Mouse (Mus musculus) heart, embryonic 11.5 days (tissue): ENCODE results near the gene Gabra6. TPM values are rescaled to one million over a fixed set of nuclear protein-coding genes. Genes with fewer than 3 reads are reported as not detected.

ENCODE experiments used
- ATAC-seq: fragments of 200-750 bp; cut with Nextera tagmentation; replicated peaks from 2 replicates; pipeline ENCODE4 v1.8.0; 2017; ENCODE audit warnings: moderate library complexity; ENCODE audit not compliant: insufficient number of reproducible peaks, low FRiP score, low TSS enrichment
- H3K27ac ChIP-seq: fragments of 300-500 bp; sonication (generic); 2 replicates; pipeline ENCODE4 v1.5.1; 2014; ENCODE audit warnings: mild to moderate bottlenecking, low read depth, low read length
- H3K27me3 ChIP-seq: fragments of 300-500 bp; sonication (generic); 2 replicates; pipeline ENCODE4 v1.6.1; 2014; ENCODE audit warnings: mild to moderate bottlenecking, low read length, mixed read lengths; ENCODE audit not compliant: control insufficient read depth, insufficient read depth
- H3K36me3 ChIP-seq: fragments of 300-500 bp; sonication (generic); 2 replicates; pipeline ENCODE4 v1.6.1; 2014; ENCODE audit warnings: mild to moderate bottlenecking, low read length, moderate library complexity, mixed read lengths; ENCODE audit not compliant: control insufficient read depth, insufficient read depth
- H3K4me1 ChIP-seq: fragments of 300-500 bp; sonication (generic); 2 replicates; pipeline ENCODE4 v1.6.1; 2014; ENCODE audit warnings: low read length; ENCODE audit not compliant: control insufficient read depth, insufficient read depth
- H3K4me2 ChIP-seq: fragments of 300-500 bp; sonication (generic); 2 replicates; pipeline ENCODE4 v1.6.1; 2014; ENCODE audit warnings: mild to moderate bottlenecking, moderate library complexity
- H3K4me3 ChIP-seq: fragments of 300-500 bp; sonication (generic); 2 replicates; pipeline ENCODE4 v1.5.1; 2014; ENCODE audit warnings: low read depth, low read length
- H3K9ac ChIP-seq: fragments of 300-500 bp; sonication (generic); 2 replicates; pipeline ENCODE4 v1.6.1; 2014; ENCODE audit warnings: mild to moderate bottlenecking, low read depth, low read length, moderate library complexity
- H3K9me3 ChIP-seq: fragments of 300-500 bp; sonication (generic); replicated peaks from 2 replicates; pipeline ENCODE4 v1.6.1; 2016; ENCODE audit warnings: low read length; ENCODE audit not compliant: control insufficient read depth
- WGBS: fragments of 180-500 bp; shearing (Covaris S2); extraction: QIAGEN DNeasy Blood & Tissue Kit; methylation state at CpG from one replicate; pipeline ENCODE4 v1.1.7; 2014; ENCODE audit not compliant: insufficient replicate concordance; 5-methylcytosine and 5-hydroxymethylcytosine counted together
- polyA plus RNA-seq: library from polyadenylated mRNA; unstranded; fragments of >200 nt; fragmentation: Nextera tagmentation; extraction: Ambion mirVana; gene quantifications from 2 replicates; pipeline ENCODE4 v1.2.1, GENCODE M21; 2014

The Gabra6 gene
- polyA plus RNA-seq, 1 experiment from 2014 or later, result not detected

GRCm38 (mm10) chr11:42310892-42311291 lies 10.0 kb downstream of the Gabra6 start:
- no peak overlapping the region for H3K4me2 ChIP-seq
- H3K36me3 ChIP-seq, result no peaks in the 10 kb centered on the region
- 72% methylated on average over 1 of the region's 1 CpGs for WGBS
- no peaks in the 10 kb centered on the region for H3K27me3 ChIP-seq
- H3K4me3 ChIP-seq, result no peak overlapping the region
- H3K9ac ChIP-seq, result no peak overlapping the region
- no peaks in the 10 kb centered on the region for H3K4me1 ChIP-seq
- H3K9me3 ChIP-seq, result no peaks in the 10 kb centered on the region
- no peak for ATAC-seq
- H3K27ac ChIP-seq, result no peak overlapping the region

GRCm38 (mm10) chr11:42309086-42309485 lies 11.8 kb downstream of the Gabra6 start:
- Histone ChIP-seq H3K36me3 (no peaks in the 10 kb centered on the region), H3K27me3 (no peaks in the 10 kb centered on the region), H3K4me2 (no peak overlapping the region), H3K9ac (no peak overlapping the region), H3K4me3 (no peak overlapping the region), H3K9me3 (no peaks in the 10 kb centered on the region), H3K27ac (no peak overlapping the region), H3K4me1 (no peaks in the 10 kb centered on the region)
- 61% methylated on average over 2 of the region's 2 CpGs for WGBS
- no peak for ATAC-seq

- H3K36me3 ChIP-seq, result no peaks in the 10 kb centered on the region
- 73% methylated on average over 1 of the region's 1 CpGs for WGBS
- H3K9me3 ChIP-seq, result no peaks in the 10 kb centered on the region
- no peaks in the 10 kb centered on the region for H3K27me3 ChIP-seq
- no peak overlapping the region for H3K9ac ChIP-seq
- ATAC-seq, result no peak
- H3K27ac ChIP-seq, result no peak overlapping the region
- no peak overlapping the region for H3K4me3 ChIP-seq
- H3K4me2 ChIP-seq, result no peak overlapping the region
- H3K4me1 ChIP-seq, result no peaks in the 10 kb centered on the region
Observed at GRCm38 (mm10) chr11:42306095-42306494, 14.8 kb downstream of the Gabra6 start.

- Histone ChIP-seq H3K27me3 (no peaks in the 10 kb centered on the region), H3K9ac (no peak overlapping the region), H3K4me2 (no peak overlapping the region), H3K4me3 (no peak overlapping the region), H3K4me1 (no peaks in the 10 kb centered on the region), H3K36me3 (no peaks in the 10 kb centered on the region), H3K27ac (no peak overlapping the region), H3K9me3 (no peaks in the 10 kb centered on the region)
- WGBS, result 73% methylated on average over 3 of the region's 3 CpGs
- no peak for ATAC-seq
Observed at GRCm38 (mm10) chr11:42258978-42259377, 61.9 kb downstream of the Gabra6 start.

Other genes with a start within 250 kb of the Gabra6 start
- gene Gabra1, start 138.1 kb downstream of the Gabra6 start, polyA plus RNA-seq, result 1.6 and 2.0 TPM in 2 replicates
- 1.8 and 2.2 TPM in 2 replicates for gene Gabrb2, start 98.7 kb upstream of the Gabra6 start, polyA plus RNA-seq